Mouse (Mus musculus): ENCODE measurements around the gene Rnf144b. TPM values are rescaled to one million over a fixed set of nuclear protein-coding genes. Genes with fewer than 3 reads are reported as not detected.
A peak's percentile ranks its signal among the peaks of the same experiment; 100 is the strongest.

The Rnf144b gene
- polyA plus RNA-seq, 1 experiment from 2014 or later, result 4.2 TPM

GRCm38 (mm10) chr13:47268227-47268626 is 145.8 kb downstream of the Rnf144b start:
- Histone ChIP-seq H3K36me3 (no peaks in the 10 kb centered on the region), H3K27ac (replicated peaks) (no peak overlapping the region; the same call in 1 of the 2 replicates)

GRCm38 (mm10) chr13:47272928-47273327 is 150.5 kb downstream of the Rnf144b start:
- Histone ChIP-seq H3K36me3 (no peaks in the 10 kb centered on the region), H3K4me3 (replicated peaks) (0 out of 2 replicates have a peak overlapping the region, but pooled peaks have one; percentile 10)
- ATAC-seq (ENCODE audit: insufficient number of reproducible peaks, low FRiP score, low TSS enrichment, low read depth), result no peak

More at GRCm38 (mm10) chr13:47268227-47268626, 145.8 kb downstream of the Rnf144b start:
- Histone ChIP-seq H3K4me1 (peaks cover 6% of the 10 kb centered on the region), H3K4me2 (replicated peaks) (no peak overlapping the region), H3K9me3 (replicated peaks) (no peaks in the 10 kb centered on the region), H3K9ac (no peak overlapping the region), H3K4me3 (replicated peaks) (no peak overlapping the region), H3K27me3 (no peaks in the 10 kb centered on the region)
- WGBS, result 30% methylated on average over 3 of the region's 3 CpGs
- ATAC-seq (ENCODE audit: insufficient number of reproducible peaks, low FRiP score, low TSS enrichment, low read depth), result no peak

GRCm38 (mm10) chr13:47273487-47273886 is 151.0 kb downstream of the Rnf144b start:
- no peak for ATAC-seq (ENCODE audit: insufficient number of reproducible peaks, low FRiP score, low TSS enrichment, low read depth)
- Histone ChIP-seq H3K27me3 (no peaks in the 10 kb centered on the region), H3K4me2 (replicated peaks) (peak overlapping the region; percentile 27; the same call in 1 of the 2 replicates), H3K36me3 (no peaks in the 10 kb centered on the region), H3K4me3 (replicated peaks) (0 out of 2 replicates have a peak overlapping the region, but pooled peaks have one; percentile 10), H3K9me3 (replicated peaks) (no peaks in the 10 kb centered on the region), H3K9ac (no peak overlapping the region), H3K4me1 (peaks cover 26% of the 10 kb centered on the region), H3K27ac (replicated peaks) (no peak overlapping the region)
- WGBS, result 10% methylated on average over 11 of the region's 11 CpGs

More at GRCm38 (mm10) chr13:47272928-47273327, 150.5 kb downstream of the Rnf144b start:
- Histone ChIP-seq H3K9me3 (replicated peaks) (no peaks in the 10 kb centered on the region), H3K27me3 (no peaks in the 10 kb centered on the region), H3K27ac (replicated peaks) (no peak overlapping the region), H3K4me2 (replicated peaks) (peak overlapping the region; percentile 27; the same call in 1 of the 2 replicates), H3K9ac (no peak overlapping the region), H3K4me1 (peaks cover 26% of the 10 kb centered on the region)
- 17% methylated on average over 8 of the region's 8 CpGs for WGBS

- 28% methylated on average over 3 of the region's 3 CpGs for WGBS
- H3K27ac ChIP-seq (replicated peaks), result no peak overlapping the region
Observed at GRCm38 (mm10) chr13:47274139-47274538, 151.7 kb downstream of the Rnf144b start.

GRCm38 (mm10) chr13:47277000-47277823 is 154.8 kb downstream of the Rnf144b start:
- Histone ChIP-seq H3K9ac (no peak overlapping the region), H3K27me3 (no peaks in the 10 kb centered on the region), H3K4me1 (peaks cover 26% of the 10 kb centered on the region), H3K27ac (replicated peaks) (no peak overlapping the region), H3K4me2 (replicated peaks) (no peak overlapping the region), H3K36me3 (no peaks in the 10 kb centered on the region), H3K4me3 (replicated peaks) (no peak overlapping the region), H3K9me3 (replicated peaks) (no peaks in the 10 kb centered on the region)
- no peak for ATAC-seq (ENCODE audit: insufficient number of reproducible peaks, low FRiP score, low TSS enrichment, low read depth)
- WGBS, result 38% methylated on average over 13 of the region's 13 CpGs

More at GRCm38 (mm10) chr13:47274139-47274538, 151.7 kb downstream of the Rnf144b start:
- no peak overlapping the region for H3K4me2 ChIP-seq (replicated peaks)
- H3K9me3 ChIP-seq (replicated peaks), result no peaks in the 10 kb centered on the region
- peaks cover 26% of the 10 kb centered on the region for H3K4me1 ChIP-seq
- no peaks in the 10 kb centered on the region for H3K36me3 ChIP-seq
- ATAC-seq (ENCODE audit: insufficient number of reproducible peaks, low FRiP score, low TSS enrichment, low read depth), result no peak
- no peak overlapping the region for H3K4me3 ChIP-seq (replicated peaks)
- H3K9ac ChIP-seq, result no peak overlapping the region
- H3K27me3 ChIP-seq, result no peaks in the 10 kb centered on the region

GRCm38 (mm10) chr13:47277824-47278290 is 155.4 kb downstream of the Rnf144b start:
- Histone ChIP-seq H3K4me3 (replicated peaks) (no peak overlapping the region), H3K27me3 (no peaks in the 10 kb centered on the region), H3K36me3 (no peaks in the 10 kb centered on the region), H3K27ac (replicated peaks) (no peak overlapping the region), H3K4me2 (replicated peaks) (no peak overlapping the region), H3K9me3 (replicated peaks) (no peaks in the 10 kb centered on the region), H3K9ac (no peak overlapping the region), H3K4me1 (peaks cover 23% of the 10 kb centered on the region)
- WGBS, result 52% methylated on average over 5 of the region's 5 CpGs
- ATAC-seq (ENCODE audit: insufficient number of reproducible peaks, low FRiP score, low TSS enrichment, low read depth), result no peak

- 69% methylated on average over 3 of the region's 3 CpGs for WGBS
- Histone ChIP-seq H3K27me3 (no peaks in the 10 kb centered on the region), H3K27ac (replicated peaks) (no peak overlapping the region), H3K4me3 (replicated peaks) (no peak overlapping the region), H3K4me2 (replicated peaks) (no peak overlapping the region), H3K36me3 (no peaks in the 10 kb centered on the region), H3K9me3 (replicated peaks) (no peaks in the 10 kb centered on the region), H3K4me1 (peaks cover 3% of the 10 kb centered on the region; the same call in 1 of the 2 replicates), H3K9ac (no peak overlapping the region)
- ATAC-seq (ENCODE audit: insufficient number of reproducible peaks, low FRiP score, low TSS enrichment, low read depth), result no peak
Observed at GRCm38 (mm10) chr13:47282221-47282620, 159.8 kb downstream of the Rnf144b start.

GRCm38 (mm10) chr13:47288449-47288848 is 166.0 kb downstream of the Rnf144b start:
- 17% methylated on average over 4 of the region's 4 CpGs for WGBS
- no peak overlapping the region for H3K4me2 ChIP-seq (replicated peaks)
- H3K4me3 ChIP-seq (replicated peaks), result no peak overlapping the region
- ATAC-seq (ENCODE audit: insufficient number of reproducible peaks, low FRiP score, low TSS enrichment, low read depth), result peak; percentile 60; the same call in 1 of the 2 replicates
- H3K36me3 ChIP-seq, result no peaks in the 10 kb centered on the region
- H3K27me3 ChIP-seq, result no peaks in the 10 kb centered on the region; the same call in 1 of the 2 replicates
- H3K9me3 ChIP-seq (replicated peaks), result no peaks in the 10 kb centered on the region
- 0 out of 2 replicates have a peak, but pooled peaks cover 8% of the 10 kb centered on the region for H3K4me1 ChIP-seq
- H3K27ac ChIP-seq (replicated peaks), result no peak overlapping the region
- no peak overlapping the region for H3K9ac ChIP-seq

- H3K27ac ChIP-seq (replicated peaks), result no peak overlapping the region
- H3K9ac ChIP-seq, result no peak overlapping the region
- no peaks in the 10 kb centered on the region for H3K27me3 ChIP-seq
- WGBS, result 68% methylated on average over 8 of the region's 8 CpGs
- H3K4me2 ChIP-seq (replicated peaks), result no peak overlapping the region
- no peaks in the 10 kb centered on the region for H3K4me1 ChIP-seq
- H3K9me3 ChIP-seq (replicated peaks), result no peaks in the 10 kb centered on the region
- no peak overlapping the region for H3K4me3 ChIP-seq (replicated peaks)
- ATAC-seq (ENCODE audit: insufficient number of reproducible peaks, low FRiP score, low TSS enrichment, low read depth), result peak; percentile 77
- H3K36me3 ChIP-seq, result no peaks in the 10 kb centered on the region
Observed at GRCm38 (mm10) chr13:47296465-47296864, 174.0 kb downstream of the Rnf144b start.

Measured in embryonic facial prominence, embryonic 15.5 days (tissue).